Mouse (Mus musculus) kidney, postnatal 0 days (tissue): ENCODE results near the gene Gm16506. TPM values are rescaled to one million over a fixed set of nuclear protein-coding genes. Genes with fewer than 3 reads are reported as not detected.
"Not testable (repeated sequence)": the region's sequence is repeated elsewhere in the genome, so short reads cannot be mapped to it uniquely, and the experiment has no call there.

ENCODE experiments used
- ATAC-seq: fragments of 200-750 bp; cut with Nextera tagmentation; replicated peaks from 2 replicates; pipeline ENCODE4 v1.8.0; 2017; ENCODE audit warnings: low read depth, moderate number of reproducible peaks, moderate TSS enrichment, moderate library complexity; ENCODE audit not compliant: low FRiP score
- DNase-seq: peaks from one replicate; pipeline ENCODE4 v3.0.0-alpha.2; 2016; ENCODE audit warnings: low spot score
- H3K27ac ChIP-seq: fragments of 300-500 bp; sonication (generic); 2 replicates; pipeline ENCODE4 v1.5.1; 2014; ENCODE audit warnings: mild to moderate bottlenecking
- H3K27me3 ChIP-seq: fragments of 300-500 bp; sonication (generic); 2 replicates; pipeline ENCODE4 v1.6.1; 2014; ENCODE audit warnings: low read length, mixed read lengths; ENCODE audit not compliant: insufficient read depth
- H3K36me3 ChIP-seq: fragments of 300-500 bp; sonication (generic); 2 replicates; pipeline ENCODE4 v1.6.1; 2014; ENCODE audit warnings: low read length, mixed read lengths; ENCODE audit not compliant: insufficient read depth
- H3K4me1 ChIP-seq: fragments of 300-500 bp; sonication (generic); replicated peaks from 2 replicates; pipeline ENCODE4 v1.6.1; 2014; ENCODE audit warnings: antibody characterized with exemption, low read length, mixed read lengths; ENCODE audit not compliant: insufficient read depth
- H3K4me2 ChIP-seq: fragments of 300-500 bp; sonication (generic); 2 replicates; pipeline ENCODE4 v1.6.1; 2014; ENCODE audit warnings: mild to moderate bottlenecking, low read length, moderate library complexity, mixed read lengths
- H3K4me3 ChIP-seq: fragments of 300-500 bp; sonication (generic); replicated peaks from 2 replicates; pipeline ENCODE4 v1.5.1; 2014; ENCODE audit warnings: low read depth, low read length
- H3K9ac ChIP-seq: fragments of 300-500 bp; sonication (generic); 2 replicates; pipeline ENCODE4 v1.6.1; 2014; ENCODE audit warnings: low read depth, low read length
- H3K9me3 ChIP-seq: fragments of 300-500 bp; sonication (generic); replicated peaks from 2 replicates; pipeline ENCODE4 v1.6.1; 2016; ENCODE audit warnings: low read length, inconsistent platforms, mixed read lengths
- WGBS: fragments of 180-500 bp; shearing (Covaris S2); extraction: QIAGEN DNeasy Blood & Tissue Kit; methylation state at CpG from one replicate; pipeline ENCODE4 v1.1.7; 2014; 5-methylcytosine and 5-hydroxymethylcytosine counted together
- polyA plus RNA-seq: library from polyadenylated mRNA; unstranded; fragments of >200 nt; fragmentation: Nextera tagmentation; extraction: Ambion mirVana; gene quantifications from 2 replicates; pipeline ENCODE4 v1.2.1, GENCODE M21; 2015

The Gm16506 gene
- polyA plus RNA-seq, result not detected in 2 replicates

DNA sequence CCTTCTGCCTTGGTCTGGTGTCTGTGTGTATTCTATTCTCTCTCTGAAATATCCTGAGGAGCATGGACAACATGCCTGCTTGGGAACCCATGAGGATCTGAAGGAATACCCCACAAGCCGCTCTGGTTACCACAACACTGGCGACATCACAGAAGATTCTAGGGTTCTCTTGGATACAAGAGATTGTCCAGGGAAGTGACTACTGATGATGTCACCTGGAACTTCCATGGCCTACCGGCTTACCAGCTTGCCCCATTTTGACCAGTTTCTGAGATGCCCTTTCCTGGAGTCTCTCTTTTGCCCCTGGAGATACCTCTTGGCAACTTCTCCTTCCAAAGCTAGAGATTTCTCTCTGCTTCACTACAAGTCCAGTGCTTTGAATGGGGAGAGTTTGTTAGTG, at the start of gene Gm16506:
Gene Gm16506 (minus strand): TSS at position 101 of the 400 bp plus-strand sequence.
- not testable (repeated sequence) for H3K27me3 ChIP-seq, H3K4me3 ChIP-seq, H3K36me3 ChIP-seq, ATAC-seq, H3K27ac ChIP-seq, H3K4me2 ChIP-seq, H3K4me1 ChIP-seq, H3K9ac ChIP-seq, DNase-seq, H3K9me3 ChIP-seq
- WGBS, result 94% methylated on average over 1 of the region's 3 CpGs

DNA sequence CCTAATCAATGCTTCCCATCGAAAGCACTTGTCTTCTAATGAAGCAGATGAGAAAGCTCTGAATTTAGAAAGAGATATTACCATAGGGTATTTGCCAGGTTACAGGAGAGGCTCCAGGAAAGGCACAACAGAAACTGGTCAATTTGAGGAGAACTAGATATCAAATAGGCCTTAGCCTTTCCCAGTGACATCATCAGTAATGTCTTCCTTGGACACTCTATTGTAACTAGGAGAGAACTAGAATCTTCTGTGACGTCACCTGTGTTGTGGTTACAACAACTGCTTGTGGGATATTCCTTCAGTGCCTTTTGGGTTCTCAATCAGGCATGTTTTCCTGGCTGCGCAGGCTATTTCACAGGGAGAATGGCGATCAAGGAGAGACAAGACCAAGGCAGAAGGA, 20.3 kb upstream of the Gm16506 start, which contains the start of gene Gm6526:
Gene Gm6526 (plus strand): TSS at position 301 of the 400 bp plus-strand sequence.
- not testable (repeated sequence) for H3K27ac ChIP-seq, H3K27me3 ChIP-seq, H3K9ac ChIP-seq, H3K36me3 ChIP-seq, ATAC-seq, H3K4me3 ChIP-seq, H3K9me3 ChIP-seq, H3K4me2 ChIP-seq, H3K4me1 ChIP-seq, DNase-seq
- 82% methylated on average over 4 of the region's 4 CpGs for whole genome bisulfite sequencing

DNA sequence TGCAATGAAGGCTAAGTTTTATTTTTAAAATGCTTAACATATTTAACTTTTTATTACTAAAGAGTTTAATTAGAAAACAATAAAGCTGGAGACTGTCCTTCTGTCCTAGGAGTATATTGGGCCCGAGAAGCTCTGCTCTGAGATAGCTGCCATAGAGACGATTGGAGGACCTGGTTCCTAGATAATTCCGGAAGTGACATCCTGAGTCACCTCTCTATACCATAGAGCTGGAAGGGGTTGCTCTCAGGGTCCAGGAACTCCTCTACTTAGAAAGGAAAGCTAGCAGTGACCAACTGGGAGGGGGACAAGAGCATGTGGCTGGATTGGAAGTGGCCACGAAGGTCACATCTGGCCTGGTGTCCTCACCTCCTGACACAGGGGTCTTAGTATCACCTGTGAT, 29.7 kb downstream of the Gm16506 start, which contains the start of gene Gm7324:
Gene Gm7324 (plus strand): TSS at position 208 of the 400 bp plus-strand sequence.
- 87% methylated on average over 4 of the region's 4 CpGs for WGBS
- H3K9ac ChIP-seq, H3K4me1 ChIP-seq, H3K9me3 ChIP-seq, H3K27me3 ChIP-seq, H3K36me3 ChIP-seq, H3K4me2 ChIP-seq, H3K4me3 ChIP-seq, ATAC-seq, H3K27ac ChIP-seq, DNase-seq: not testable (repeated sequence)

DNA sequence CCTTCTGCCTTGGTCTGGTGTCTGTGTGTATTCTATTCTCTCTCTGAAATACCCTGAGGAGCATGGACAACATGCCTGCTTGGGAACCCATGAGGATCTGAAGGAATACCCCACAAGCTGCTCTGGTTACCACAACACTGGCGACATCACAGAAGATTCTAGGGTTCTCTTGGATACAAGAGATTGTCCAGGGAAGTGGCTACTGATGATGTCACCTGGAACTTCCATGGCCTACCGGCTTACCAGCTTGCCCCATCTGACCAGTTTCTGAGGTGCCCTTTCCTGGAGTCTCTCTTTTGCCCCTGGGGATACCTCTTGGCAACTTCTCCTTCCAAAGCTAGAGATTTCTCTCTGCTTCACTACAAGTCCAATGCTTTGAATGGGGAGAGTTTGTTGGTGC, 50.2 kb downstream of the Gm16506 start, which contains the start of gene Gm8165:
Gene Gm8165 (minus strand): TSS at position 101 of the 400 bp plus-strand sequence.
- not testable (repeated sequence) for H3K9ac ChIP-seq, DNase-seq, H3K4me3 ChIP-seq, H3K4me2 ChIP-seq, H3K4me1 ChIP-seq, ATAC-seq, H3K36me3 ChIP-seq, H3K27ac ChIP-seq, H3K9me3 ChIP-seq, H3K27me3 ChIP-seq
- no CpG with 5 or more reads among the region's 2 CpGs for WGBS

Other genes with a start within 250 kb of the Gm16506 start
- gene Gm5799, start 183.9 kb downstream of the Gm16506 start, polyA plus RNA-seq, result 0.12 TPM in 1 of 2 replicates, not detected in the other
- not detected in 2 replicates for gene Gm17654, start 148.3 kb downstream of the Gm16506 start, polyA plus RNA-seq
- gene Gm10375, start 119.5 kb downstream of the Gm16506 start, polyA plus RNA-seq, result not detected in 2 replicates
- gene Gm8165, start 50.3 kb downstream of the Gm16506 start, polyA plus RNA-seq, result 0.11 TPM in 1 of 2 replicates, not detected in the other
- 0.86 and 1.0 TPM in 2 replicates for gene Gm7324, start 29.7 kb downstream of the Gm16506 start, polyA plus RNA-seq
- not detected in 2 replicates for gene Gm6526, start 20.4 kb upstream of the Gm16506 start, polyA plus RNA-seq
- gene Gm8180, start 57.3 kb upstream of the Gm16506 start, polyA plus RNA-seq, result not detected in 2 replicates
- not detected in 2 replicates for gene Ear1, start 148.0 kb upstream of the Gm16506 start, polyA plus RNA-seq
- not detected in 2 replicates for gene Ear10, start 196.1 kb upstream of the Gm16506 start, polyA plus RNA-seq
- 16.9 and 17.2 TPM in 2 replicates for gene Gm8113, start 197.9 kb upstream of the Gm16506 start, polyA plus RNA-seq
- not detected in 2 replicates for gene Ang5, start 229.6 kb upstream of the Gm16506 start, polyA plus RNA-seq